Comparison of ENCODE assay signal across 5 mouse cellular contexts in the genomic region with DNA sequence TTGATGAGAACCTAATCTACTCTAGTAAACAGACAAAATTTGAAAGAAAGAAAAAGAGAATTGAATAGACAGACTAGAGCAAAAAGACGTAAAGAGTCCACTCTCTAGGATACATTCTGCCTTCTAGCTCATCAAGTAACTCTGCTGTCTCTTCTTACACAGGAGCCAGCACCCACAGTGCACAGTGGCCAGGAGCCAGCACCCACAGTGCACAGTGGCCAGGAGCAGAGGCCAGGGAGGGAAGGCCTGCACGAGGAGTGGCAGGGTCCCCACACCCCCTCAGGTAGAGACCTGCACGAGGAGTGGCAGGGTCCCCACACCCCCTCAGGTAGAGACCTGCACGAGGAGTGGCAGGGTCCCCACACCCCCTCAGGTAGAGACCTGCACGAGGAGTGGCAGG.
A peak's percentile ranks its signal among the peaks of the same experiment; 100 is the strongest.
DNase-seq lines count a peak whose midpoint lies in the region; TF ChIP-seq lines count a peak whose summit lies in the region.
"Not testable (repeated sequence)": the region's sequence is repeated elsewhere in the genome, so short reads cannot be mapped to it uniquely, and the experiment has no call there.

No protein-coding gene starts in this region.

- intact Hi-C loops in gastrocnemius, adult 2 months (cut with DNase I) = not testable (repeated sequence)

- not testable (repeated sequence) for TF ChIP-seq POLR2A in cerebellum, adult 2 months (IDR thresholded peaks at IDR 0.05; ENCODE audit: borderline replicate concordance, insufficient read depth, low read length)

- not testable (repeated sequence) for H3K4me1 ChIP-seq in cerebellum, adult 2 months (ENCODE audit: control insufficient read depth, insufficient read depth, low read length)

- not testable (repeated sequence) for H3K27ac ChIP-seq in cerebellum, adult 2 months (ENCODE audit: insufficient read depth, low read length); gastrocnemius, adult 2 months

- DNase-seq in cerebellum, adult 11-12 months = peak; percentile 10
- DNase-seq in cerebellum, adult 2 months = peak; percentile 28 to 47
- peak; percentile 47 to 62 for DNase-seq in cerebellum, postnatal 10 days
- DNase-seq in cerebellum, postnatal 25 days = peak; percentile 49 to 75
- peak; percentile 43 for DNase-seq in gastrocnemius, adult 2 months

- H3K27me3 ChIP-seq in cerebellum, adult 2 months (ENCODE audit: control insufficient read depth, insufficient read depth, low read length) = not testable (repeated sequence)

- TF ChIP-seq CTCF in cerebellum, adult 2 months (IDR thresholded peaks at IDR 0.05; ENCODE audit: borderline replicate concordance, insufficient read depth, low read depth, low read length); gastrocnemius, adult 2 months (IDR thresholded peaks at IDR 0.05): not testable (repeated sequence)

- H3K4me3 ChIP-seq in cerebellum, adult 2 months (replicated peaks; ENCODE audit: insufficient read depth, low read depth, low read length); gastrocnemius, adult 2 months: not testable (repeated sequence)

- WGBS in cerebellum, adult 2 months = 20% methylated on average over 3 of the region's 5 CpGs

Comparison
In these comparisons a context has a peak if more than half of its experiments do, and no peak if none do; other contexts are left out.
1. DNase-seq: peak in every context shown above with its lines; median percentile 62 in cerebellum, postnatal 25 days; 54 in cerebellum, postnatal 10 days; 43 in gastrocnemius, adult 2 months; 38 in cerebellum, adult 2 months; 10 in cerebellum, adult 11-12 months.